Mouse (Mus musculus) frontal cortex, adult 2 months (tissue): ENCODE data around the gene Slc2a12. TPM values are rescaled to one million over a fixed set of nuclear protein-coding genes. Genes with fewer than 3 reads are reported as not detected.

Source experiments
- DNase-seq, 2 experiments: peaks; one replicate each; pipeline ENCODE4 v3.0.0; 2022; ENCODE audit warnings: low spot score in 1 of 2; ENCODE audit errors: extremely low spot score in 1 of 2
- polyA plus RNA-seq: library from polyadenylated mRNA; depleted of rRNA; stranded (reverse); fragments of >200 nt; gene quantifications from 2 replicates; pipeline ENCODE4 v1.2.3, GENCODE M21; 2012; rRNA removed

Gene Slc2a12
- polyA plus RNA-seq, 1 experiment: 1.9 TPM

GRCm38 (mm10) chr10:22725166-22725565, 80.4 kb downstream of the Slc2a12 start:
- DNase-seq: no peak

GRCm38 (mm10) chr10:22726295-22726694, 81.5 kb downstream of the Slc2a12 start:
- no peak for DNase-seq

DNA sequence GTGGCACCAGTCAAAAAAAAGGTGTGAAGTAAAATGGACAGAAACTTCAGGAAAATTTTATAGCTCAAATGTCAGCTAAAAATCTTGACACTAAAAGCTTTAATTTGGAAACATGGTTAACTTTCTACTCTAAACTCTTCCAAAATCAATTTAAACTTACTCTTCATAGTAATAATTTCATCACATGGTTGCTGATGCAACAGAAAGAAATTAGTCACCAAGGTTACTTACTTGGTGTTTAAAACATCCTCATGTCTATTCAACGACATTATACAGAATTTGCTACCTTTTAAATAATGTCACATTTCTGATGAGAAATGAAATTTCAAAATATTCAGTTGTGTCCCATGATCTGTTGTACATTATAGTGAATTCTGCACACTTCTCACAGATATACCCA, 83.4 kb downstream of the Slc2a12 start:
- no peak for DNase-seq

- no peak for DNase-seq
Observed at GRCm38 (mm10) chr10:22730266-22730991, 85.6 kb downstream of the Slc2a12 start.

GRCm38 (mm10) chr10:22730992-22731271, 86.1 kb downstream of the Slc2a12 start:
- DNase-seq: no peak

DNA sequence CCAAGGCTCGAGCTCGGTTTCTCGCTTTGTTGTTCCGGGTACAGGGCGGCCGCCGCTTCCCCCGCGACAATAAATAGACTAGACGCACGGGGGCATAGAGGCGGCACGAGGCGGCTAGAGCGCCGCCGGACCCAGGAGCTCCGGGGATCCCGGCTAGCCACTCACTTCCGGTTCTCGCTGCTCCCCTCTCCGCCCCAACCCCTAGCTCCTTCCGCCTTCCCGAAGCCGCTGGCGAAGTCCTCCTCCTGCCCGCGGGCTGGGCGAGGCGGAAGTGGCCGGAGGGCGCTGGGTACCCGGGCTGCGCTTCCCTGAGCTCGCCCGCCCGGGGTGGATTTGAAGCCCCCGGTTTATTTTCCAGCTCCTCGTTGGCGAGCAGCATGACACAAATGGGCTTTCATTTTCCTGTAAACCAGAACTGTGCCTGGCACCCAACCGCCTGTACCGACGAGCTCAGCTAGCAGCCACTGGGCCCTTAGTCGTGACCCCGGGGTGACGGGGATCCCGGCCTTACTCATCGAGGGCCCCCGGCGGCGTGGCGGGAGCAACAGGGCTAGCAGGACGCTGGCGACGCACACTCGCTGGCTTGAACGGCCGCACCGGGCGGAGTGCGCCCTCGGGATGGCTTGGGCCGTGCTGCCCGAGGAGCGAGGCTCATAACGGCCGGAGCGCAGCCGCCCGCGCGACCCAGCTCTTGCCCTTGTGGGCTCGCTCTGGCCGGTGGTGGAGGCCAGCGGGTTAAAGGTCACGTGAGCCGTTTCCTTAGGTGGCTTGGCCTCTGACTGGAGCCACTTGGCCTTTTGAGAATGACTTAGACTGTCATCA, 86.7 kb downstream of the Slc2a12 start, which contains the start of gene Tbpl1:
TSS of gene Tbpl1 (minus strand) at position 667 of the 822 bp plus-strand sequence.
- DNase-seq: peak; percentile 92 to 97

GRCm38 (mm10) chr10:22732181-22732580, 87.4 kb downstream of the Slc2a12 start:
- peak in 1 of 2 experiments; percentile 1 for DNase-seq

DNA sequence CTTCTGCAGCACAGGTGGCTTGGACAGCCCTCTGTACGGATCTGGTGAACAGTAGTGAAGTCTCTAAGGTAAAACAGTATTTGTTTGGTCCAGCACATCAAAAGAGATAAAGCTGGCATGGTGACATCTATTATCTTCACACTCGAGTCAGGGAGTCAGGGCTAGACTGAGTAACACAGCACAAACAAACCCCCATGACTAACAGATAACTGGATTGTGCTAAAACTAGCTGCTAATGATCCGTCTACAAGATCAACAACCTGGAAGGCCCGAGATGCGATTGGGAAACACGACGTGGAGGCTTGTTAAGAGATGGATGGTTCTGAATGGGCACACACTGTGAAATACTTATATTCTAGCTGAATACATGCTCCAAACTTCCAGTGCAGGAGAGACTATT, 101.1 kb downstream of the Slc2a12 start:
- DNase-seq: no peak

DNA sequence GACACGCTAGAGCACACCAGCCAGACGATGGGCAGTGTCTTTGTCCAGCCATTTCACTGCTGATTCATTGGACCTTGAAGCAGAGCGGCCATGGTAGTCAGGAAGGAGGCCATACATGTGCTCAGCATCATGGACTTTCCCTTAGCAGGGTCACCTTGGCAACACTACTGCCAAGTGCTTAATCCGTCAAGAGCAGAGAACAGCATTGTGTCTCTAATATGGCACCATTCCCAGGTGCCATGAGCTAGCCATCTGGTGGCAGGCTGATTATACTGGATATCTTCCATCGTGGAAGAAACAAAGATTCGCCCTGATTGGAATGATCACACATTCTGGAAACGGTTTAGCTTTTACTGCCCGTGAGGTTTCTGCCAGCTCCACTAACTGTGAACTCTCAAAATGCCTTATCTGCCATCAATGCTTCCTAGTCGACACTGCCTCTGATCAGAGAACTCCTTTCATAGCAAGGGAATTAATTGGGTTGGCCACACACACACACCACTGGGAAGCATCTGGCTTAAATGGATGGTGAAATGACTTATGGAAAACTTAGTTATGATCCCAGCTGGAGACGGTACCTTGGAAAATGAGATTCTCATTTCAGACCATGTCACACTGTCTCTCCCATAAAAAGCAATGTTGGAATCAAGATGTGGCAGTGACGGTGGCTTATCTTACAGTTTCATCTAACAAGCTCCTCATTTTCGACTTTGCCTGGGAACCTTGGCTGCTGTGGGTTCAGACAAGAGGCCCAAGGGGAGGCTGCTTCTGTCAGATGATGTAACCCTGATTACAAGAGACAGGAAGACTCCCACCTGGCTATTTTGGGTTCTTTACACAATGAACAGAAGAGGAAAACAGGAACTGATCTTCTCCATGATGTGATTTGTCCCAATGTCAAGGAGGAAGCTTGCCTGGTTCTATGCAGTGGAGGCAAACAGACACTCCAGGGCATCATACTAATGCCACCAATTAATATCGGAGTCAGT, 101.8 kb downstream of the Slc2a12 start:
- peak in 1 of 2 experiments; percentile 44 for DNase-seq

DNA sequence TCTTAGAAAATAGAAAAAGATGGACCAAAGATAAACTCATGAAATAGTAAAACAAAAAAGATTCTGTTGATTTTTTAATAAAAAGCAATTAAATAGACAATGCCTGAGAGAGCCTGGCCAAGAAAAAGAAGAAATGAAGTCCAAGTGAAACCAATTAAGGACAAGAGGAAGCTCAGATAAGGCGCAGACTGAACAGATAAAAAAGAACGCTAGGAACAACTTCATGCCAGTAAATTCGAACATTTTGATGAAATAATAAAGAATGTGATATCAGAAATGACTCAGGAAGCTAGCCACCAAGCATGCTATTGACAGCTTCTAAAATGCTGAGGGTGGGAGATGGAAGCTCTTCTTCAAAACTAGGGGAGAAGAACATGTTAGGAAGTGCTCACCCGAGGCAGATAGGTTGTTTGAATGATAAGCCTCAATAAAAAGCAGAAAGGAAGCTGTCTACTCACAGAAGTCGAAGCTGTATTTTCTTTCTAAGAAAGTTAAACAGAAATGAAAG, 106.4 kb downstream of the Slc2a12 start:
- DNase-seq: no peak

Other genes starting within 250 kb of the Slc2a12 start
- gene Tbpl1, start 86.9 kb downstream of the Slc2a12 start, polyA plus RNA-seq: 42.5 and 46.6 TPM in 2 replicates
- gene Tcf21, start 175.2 kb downstream of the Slc2a12 start, polyA plus RNA-seq: not detected in 2 replicates